Mouse (Mus musculus) heart, postnatal 36 days (tissue): ENCODE measurements at regions not wholly inside any gene's neighbourhood (a gene's known extent, or its start where the extent isn't known, plus 50 kb on each side); places are given as distances from the start of the nearest gene placed in this dataset.

Experiments
- DNase-seq, 2 experiments: peaks; one replicate each; pipeline ENCODE4 v3.0.0; 2021 to 2022
- intact Hi-C: fragments of 180-260 bp; cut with DNase I; formaldehyde crosslinking; loops from one replicate; pipeline ENCODE4 v1.15.1; 2025

- no peak for DNase-seq
- intact Hi-C loops: no loop called here
Measured at GRCm38 (mm10) chr9:41768316-41768715, 355.8 kb downstream of the Sorl1 start.

- intact Hi-C loops: no loop called here
- peak; percentile 58 to 64 for DNase-seq
Measured at GRCm38 (mm10) chr9:41766533-41766920, 357.6 kb downstream of the Sorl1 start.

DNA sequence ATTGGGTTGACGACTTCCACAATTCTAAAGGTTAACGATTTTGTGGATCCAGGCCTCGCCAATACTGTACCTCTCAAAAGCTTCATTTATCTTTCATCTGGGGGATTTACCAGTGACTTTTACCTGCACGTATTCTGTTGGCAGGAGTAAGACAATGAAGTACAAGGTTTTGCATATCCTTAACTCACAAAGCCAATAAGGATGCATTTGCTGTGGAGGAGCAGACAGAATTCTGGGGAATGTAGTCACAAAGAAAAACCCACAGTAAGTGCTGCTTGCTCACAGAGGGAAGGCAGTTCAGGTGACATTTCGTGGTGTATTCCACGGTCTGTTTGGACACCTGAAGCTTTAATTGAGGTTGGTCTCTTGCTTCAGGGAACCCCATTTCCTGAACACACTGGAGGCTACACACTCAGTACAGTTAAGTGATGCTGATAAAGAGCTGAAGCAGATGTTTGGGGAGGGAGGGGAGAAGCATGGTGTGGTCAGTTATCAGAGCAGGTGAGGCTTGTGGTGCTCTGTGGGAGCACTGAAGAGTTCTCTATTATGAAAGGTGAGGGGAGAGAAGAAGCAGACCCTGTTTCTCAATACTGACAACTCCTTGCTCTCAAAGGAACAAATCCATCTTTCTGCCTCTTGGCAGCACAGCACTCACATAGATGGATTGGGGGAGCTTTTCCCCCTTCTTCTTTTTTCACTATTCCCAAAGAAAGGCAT is 358.1 kb downstream of the Sorl1 start:
- DNase-seq: peak in 1 of 2 experiments; percentile 9
- intact Hi-C loops: no loop called here

- DNase-seq: no peak
- intact Hi-C loops: no loop called here
Measured at GRCm38 (mm10) chr9:41761050-41761576, 363.0 kb downstream of the Sorl1 start.

GRCm38 (mm10) chr9:41754434-41755002 is 369.6 kb downstream of the Sorl1 start:
- no peak for DNase-seq
- intact Hi-C loops: no loop called here

- intact Hi-C loops: no loop called here
- no peak for DNase-seq
Measured at GRCm38 (mm10) chr9:41745979-41746647, 378.0 kb downstream of the Sorl1 start.

- intact Hi-C loops: no loop called here
- DNase-seq: no peak
Measured at GRCm38 (mm10) chr9:41741500-41741899, 382.6 kb downstream of the Sorl1 start.

DNA sequence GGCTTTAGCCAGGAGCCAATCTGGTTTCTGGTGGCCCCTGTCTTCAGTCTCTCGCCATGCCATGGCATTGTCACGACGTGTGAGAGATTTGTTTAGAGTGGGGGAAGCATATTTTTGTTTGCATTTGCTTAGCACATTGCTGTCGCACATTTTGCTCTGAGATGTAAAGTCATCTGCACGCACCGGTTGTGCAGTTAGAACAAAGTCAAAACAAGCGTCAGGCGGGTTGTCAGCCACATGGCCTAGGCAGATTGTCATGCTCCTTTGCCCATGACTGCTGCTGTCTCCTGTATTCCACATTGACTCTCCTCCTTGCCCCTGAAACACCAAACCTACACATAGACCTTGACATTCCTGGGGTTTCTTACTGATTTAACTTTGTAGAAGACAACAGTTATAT is 383.6 kb downstream of the Sorl1 start:
- no peak for DNase-seq
- intact Hi-C loops: no loop called here

GRCm38 (mm10) chr9:41737671-41738070 is 386.4 kb downstream of the Sorl1 start:
- intact Hi-C loops: loop anchor here (5.0 to 10.0 kb wide), 2 partner anchors 155 to 253 kb away; no protein-coding TSS in a partner anchor
- DNase-seq: no peak

GRCm38 (mm10) chr9:41736881-41737280 is 387.2 kb downstream of the Sorl1 start:
- DNase-seq: no peak
- intact Hi-C loops: loop anchor here (5.0 to 10.0 kb wide), 2 partner anchors 155 to 252 kb away; no protein-coding TSS in a partner anchor

DNA sequence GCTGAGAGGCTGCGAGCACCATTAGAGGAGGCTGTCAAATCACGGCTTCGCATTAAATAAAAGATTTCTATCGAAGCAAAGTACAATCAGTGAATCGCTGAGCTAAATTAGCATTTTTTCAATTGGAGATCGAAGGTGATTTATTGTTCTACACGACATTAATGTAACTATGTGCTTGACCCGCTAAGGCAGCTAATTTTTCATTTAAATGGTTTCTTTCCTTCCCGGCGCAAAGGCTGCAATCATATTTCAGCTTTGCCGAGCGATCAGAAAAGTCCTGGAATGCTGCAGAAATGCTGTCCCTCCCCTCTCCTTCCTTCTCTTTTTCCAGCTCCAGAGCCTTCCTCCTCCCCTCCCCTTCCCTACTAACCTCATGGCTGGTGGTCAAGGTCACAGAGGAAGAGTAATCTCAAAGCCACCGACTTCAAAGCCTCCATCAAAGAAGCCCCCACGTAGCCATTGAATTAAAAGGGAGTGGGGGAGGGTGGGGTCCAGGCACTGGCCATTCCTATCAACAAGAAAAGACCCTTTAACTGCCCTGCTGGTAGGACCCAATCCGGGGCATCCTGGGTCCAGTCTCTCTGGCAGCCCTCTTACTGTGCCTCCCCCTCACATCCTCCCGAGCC is 387.8 kb downstream of the Sorl1 start:
- intact Hi-C loops: loop anchor here (5.0 to 10.0 kb wide), 2 partner anchors 154 to 252 kb away; no protein-coding TSS in a partner anchor
- DNase-seq: peak in 1 of 2 experiments; percentile 5

GRCm38 (mm10) chr9:41735448-41736233 is 388.5 kb downstream of the Sorl1 start:
- DNase-seq: peak; percentile 41 to 46
- intact Hi-C loops: loop anchor here (5.0 to 10.0 kb wide), 2 partner anchors 153 to 251 kb away; no protein-coding TSS in a partner anchor

- intact Hi-C loops: loop anchor here (5.0 to 10.0 kb wide), 2 partner anchors 153 to 250 kb away; no protein-coding TSS in a partner anchor
- no peak for DNase-seq
Measured at GRCm38 (mm10) chr9:41734925-41735447, 389.1 kb downstream of the Sorl1 start.

DNA sequence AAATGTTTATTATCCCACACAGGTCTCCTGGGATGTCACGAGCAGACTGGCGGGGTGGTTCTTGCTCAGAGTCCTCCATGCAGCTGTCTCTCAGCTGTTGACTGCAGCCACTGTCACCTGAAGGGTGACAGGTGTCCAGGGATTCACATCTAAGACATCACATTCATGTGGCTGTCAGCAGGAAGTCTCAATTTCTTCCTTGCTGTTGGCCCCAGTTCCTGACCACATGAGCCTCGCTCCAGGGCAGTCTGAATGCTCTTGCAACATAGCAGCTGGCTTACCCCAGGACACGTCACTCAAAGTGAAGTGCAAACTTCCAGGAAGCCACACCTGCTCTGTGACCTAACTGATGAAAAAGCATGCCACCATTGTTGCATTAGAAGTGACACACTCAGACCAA is 402.5 kb downstream of the Sorl1 start:
- no peak for DNase-seq

GRCm38 (mm10) chr9:41715231-41715630 is 408.9 kb downstream of the Sorl1 start:
- intact Hi-C loops: no loop called here
- DNase-seq: peak; percentile 12 to 25

More for the DNA sequence above, 402.5 kb downstream of the Sorl1 start:
- intact Hi-C loops: no loop called here

DNA sequence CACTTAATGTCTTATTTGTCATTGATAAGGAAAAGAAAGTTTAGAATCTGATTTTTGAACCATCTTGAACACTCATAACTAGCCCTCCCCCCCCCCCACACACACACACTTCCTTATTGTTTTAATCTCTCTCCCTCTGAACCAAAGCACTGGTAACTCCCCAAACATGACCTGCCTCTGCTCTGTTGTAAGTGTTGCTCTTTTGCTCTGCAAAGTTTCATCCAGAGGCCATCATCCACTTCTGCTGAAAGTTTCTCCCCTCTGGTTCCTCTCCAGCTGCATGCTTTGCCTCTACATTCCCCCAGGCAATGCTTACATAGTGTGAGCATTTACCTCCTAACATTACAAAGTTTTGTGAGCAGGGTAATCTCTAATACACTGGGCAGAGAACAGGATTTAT is 418.1 kb downstream of the Sorl1 start:
- intact Hi-C loops: no loop called here
- DNase-seq: no peak

DNA sequence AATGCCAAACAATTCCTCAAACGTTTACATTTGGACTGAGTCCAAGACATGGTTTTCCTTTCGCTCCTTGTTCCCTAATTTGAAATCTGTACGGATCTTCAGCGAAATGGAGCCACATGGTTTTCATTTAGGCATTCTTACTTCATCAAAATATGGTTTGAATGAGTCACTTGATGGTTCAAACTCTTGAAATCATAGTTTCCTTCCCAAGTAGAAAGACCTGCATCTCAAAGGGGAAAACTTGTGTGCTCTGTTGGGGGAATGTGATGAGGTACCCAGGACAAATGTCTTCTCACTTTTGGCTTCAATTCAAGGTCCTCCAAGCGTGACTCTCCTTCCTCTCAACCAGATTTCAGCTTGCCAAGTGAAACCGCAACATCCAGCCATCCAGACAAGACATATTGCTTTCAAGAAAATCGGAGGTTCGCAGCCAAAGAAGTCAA is 418.6 kb downstream of the Sorl1 start:
- no peak for DNase-seq
- intact Hi-C loops: no loop called here

DNA sequence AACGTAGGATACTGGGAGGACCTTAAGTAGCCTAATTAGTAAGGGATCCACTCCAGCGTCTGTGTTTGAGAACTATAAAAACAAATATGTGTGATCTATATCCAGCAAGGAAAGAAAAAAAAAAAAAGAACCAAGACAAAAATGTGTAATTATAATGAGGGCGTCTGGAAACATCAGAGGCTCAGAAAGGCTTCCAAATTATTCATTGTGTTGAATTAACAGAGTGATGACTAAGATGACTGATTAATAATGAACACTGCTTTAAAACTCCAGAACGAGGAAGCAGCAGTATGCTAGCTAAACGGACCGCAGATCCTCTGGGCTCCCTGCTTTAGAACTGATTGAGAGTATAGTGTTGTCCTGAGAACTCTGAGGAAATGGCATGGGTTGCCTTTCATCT is 421.0 kb downstream of the Sorl1 start:
- DNase-seq: no peak
- intact Hi-C loops: no loop called here

- no peak for DNase-seq
- intact Hi-C loops: no loop called here
Measured at GRCm38 (mm10) chr9:41700683-41701082, 423.4 kb downstream of the Sorl1 start.

DNA sequence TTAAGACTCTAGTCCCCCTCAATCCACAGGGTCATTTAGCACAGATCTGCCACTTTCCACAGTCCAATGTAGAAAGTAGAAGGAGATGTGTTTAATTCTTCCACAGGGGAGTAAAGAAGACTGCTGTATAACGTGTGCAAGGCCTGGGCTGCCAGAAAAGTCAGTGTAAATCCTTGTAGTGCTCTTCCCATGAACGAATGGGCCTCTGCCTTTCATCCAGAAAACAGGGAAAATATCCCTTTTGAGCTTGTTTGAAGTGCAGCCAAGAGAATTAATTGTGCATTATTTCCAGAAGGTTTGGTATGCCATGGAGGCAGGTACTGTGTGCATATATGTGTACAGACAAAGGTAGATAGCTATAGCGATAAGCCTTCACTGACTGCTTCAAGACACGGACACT is 425.1 kb downstream of the Sorl1 start:
- intact Hi-C loops: no loop called here
- no peak for DNase-seq
